Comparison of ENCODE assay signal across 22 mouse cellular contexts in the genomic region with DNA sequence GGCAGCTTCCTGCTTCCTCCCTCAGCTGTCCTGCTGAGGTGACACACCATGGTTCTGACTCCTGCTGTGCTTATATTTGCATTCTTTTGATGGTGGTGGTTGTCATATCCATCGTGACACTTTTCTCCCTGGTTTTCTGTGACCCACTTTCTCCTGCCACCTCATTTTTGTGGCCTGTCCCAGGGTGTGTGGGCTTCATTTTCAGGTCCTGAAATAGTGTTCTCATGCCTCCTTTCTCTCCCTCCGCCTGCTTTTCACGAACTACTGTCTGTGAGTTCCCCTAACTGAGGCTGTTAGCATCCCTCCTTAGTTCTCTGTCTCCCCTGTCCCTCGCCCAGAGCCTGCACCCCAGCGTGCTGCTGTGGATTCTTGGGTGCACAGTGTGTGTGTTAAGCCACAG. TPM values are rescaled to one million over a fixed set of nuclear protein-coding genes. Genes with fewer than 3 reads are reported as not detected.
"Had no signal": no experiment of that assay in that cellular context is flagged by ENCODE, and none has a peak within 500 bp of the region (broad histone marks: within the 10 kb centered on the region; RNA-seq: fewer than 3 reads in every experiment).

No protein-coding gene starts in this region.

- H3K4me3 ChIP-seq: kidney, embryonic 15.5 days; left cerebral cortex, adult 2 months; liver, embryonic 13.5 days; neural tube, embryonic 12.5 days; neural tube, embryonic 15.5 days had no signal

- H3K9me3 ChIP-seq: kidney, embryonic 15.5 days; liver, embryonic 13.5 days; neural tube, embryonic 12.5 days; neural tube, embryonic 15.5 days had no signal

- H3K4me1 ChIP-seq: kidney, embryonic 15.5 days; neural tube, embryonic 12.5 days; neural tube, embryonic 15.5 days had no signal

- H3K27me3 ChIP-seq: kidney, embryonic 15.5 days; liver, embryonic 13.5 days; neural tube, embryonic 12.5 days; neural tube, embryonic 15.5 days had no signal

- DNase-seq: kidney, postnatal 10 days; kidney, postnatal 36 days; layer of hippocampus, postnatal 36 days; liver, embryonic 13.5 days; lung, adult 2 months; lung, postnatal 14 days; lung, postnatal 4 days; midbrain, embryonic 14.5 days; thymus, adult 2 months; thymus, postnatal 14 days; thymus, postnatal 4 days had no signal

- H3K27ac ChIP-seq: kidney, embryonic 15.5 days; left cerebral cortex, adult 2 months; liver, embryonic 13.5 days; neural tube, embryonic 12.5 days; neural tube, embryonic 15.5 days had no signal

RNA-seq across cellular contexts. Expression of a gene that starts 23.2 kb away (rescaled TPM):
- total RNA-seq: left cerebral cortex, postnatal 10 days; megakaryocyte progenitor cell, adult 5-6 weeks; megakaryocyte-erythroid progenitor cell, adult 5-6 weeks had no signal
- polyA plus RNA-seq: limb, embryonic 11.5 days; midbrain, embryonic 11.5 days; midbrain, embryonic 14.5 days; midbrain, postnatal 0 days; small intestine, adult 2 months had no signal
